In the genomic region with DNA sequence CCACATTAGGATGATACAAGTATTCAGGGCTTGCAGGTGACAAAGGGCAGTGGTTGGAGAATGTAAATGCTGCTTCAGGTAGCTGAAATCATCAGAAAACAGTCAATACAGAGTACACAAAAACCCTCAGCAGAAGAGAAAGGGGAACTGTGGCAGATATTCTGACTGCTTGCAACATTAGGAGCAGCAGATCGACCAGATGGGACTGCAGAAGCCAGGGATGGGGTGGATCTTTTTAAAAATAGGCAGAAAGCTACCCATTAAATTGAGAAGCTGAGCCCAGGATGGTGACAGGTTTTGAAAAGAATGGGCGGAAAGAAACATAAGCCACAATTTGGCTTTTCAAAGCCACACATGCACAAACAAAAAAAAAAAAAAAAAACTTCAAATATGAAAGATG, we compare ENCODE assay signal across 14 mouse cellular contexts.
A peak's percentile ranks its signal among the peaks of the same experiment; 100 is the strongest.
DNase-seq lines count a peak whose midpoint lies in the region; ATAC-seq and TF ChIP-seq lines count a peak whose summit lies in the region.
"Had no signal": no experiment of that assay in that cellular context is flagged by ENCODE, and none has a peak within 500 bp of the region (broad histone marks: within the 10 kb centered on the region; RNA-seq: fewer than 3 reads in every experiment).

No protein-coding gene starts in this region.

- ATAC-seq in megakaryocyte, adult 5-6 weeks (ENCODE audit: poor library complexity, severe bottlenecking) = no peak

- TF ChIP-seq POLR2A in brain, embryonic 14.5 days (IDR thresholded peaks at IDR 0.05; ENCODE audit: borderline replicate concordance, extremely low read depth, insufficient read depth, insufficient read length, poor library complexity, severe bottlenecking) = no peak
- no peak for TF ChIP-seq POLR2A in kidney, adult 2 months (IDR thresholded peaks at IDR 0.05; ENCODE audit: low read depth, low read length)

- no peak for TF ChIP-seq CTCF in brain, embryonic 14.5 days (IDR thresholded peaks at IDR 0.05; ENCODE audit: borderline replicate concordance, extremely low read depth, insufficient read depth, insufficient read length)
- TF ChIP-seq CTCF in kidney, adult 2 months (conservative IDR thresholded peaks at IDR 0.05; ENCODE audit: insufficient read depth, insufficient read length, low read depth, low read length) = no peak

- WGBS in kidney, adult 2 months = 61% methylated on average over 2 of the region's 2 CpGs

- no peaks in the 10 kb centered on the region for H3K27me3 ChIP-seq in kidney, adult 2 months (replicated peaks; ENCODE audit: control insufficient read depth, insufficient read depth, low read length)
- H3K27me3 ChIP-seq: embryonic facial prominence, embryonic 15.5 days; hindbrain, embryonic 15.5 days; limb, embryonic 13.5 days; megakaryocyte, embryonic 14.5 days had no signal

- DNase-seq in frontal cortex, postnatal 10 days (ENCODE audit: low spot score in 2 of 2) = peak; percentile 11 to 22
- no peak for DNase-seq in frontal cortex, postnatal 14 days (ENCODE audit: low spot score in 2 of 2)
- peak; percentile 81 for DNase-seq in brain, embryonic 14.5 days (ENCODE audit: low read depth)
- DNase-seq in cerebellum, postnatal 14 days = peak; percentile 49 to 72
- peak; percentile 74 to 92 for DNase-seq in layer of hippocampus, postnatal 14 days (ENCODE audit: low spot score in 2 of 2)
- DNase-seq in kidney, adult 2 months = no peak
- DNase-seq in gastrocnemius, adult 8-10 months (ENCODE audit: low spot score in 2 of 2) = no peak
- DNase-seq: adrenal gland, adult 2 months; lung, adult 18-20 months had no signal

- H3K27ac ChIP-seq in kidney, adult 2 months (ENCODE audit: insufficient read depth, low read depth, low read length) = no peak overlapping the region
- H3K27ac ChIP-seq: embryonic facial prominence, embryonic 15.5 days; hindbrain, embryonic 15.5 days; limb, embryonic 13.5 days had no signal

- H3K4me1 ChIP-seq in kidney, adult 2 months (ENCODE audit: control insufficient read depth, insufficient read depth, low read length) = no peaks in the 10 kb centered on the region
- H3K4me1 ChIP-seq: embryonic facial prominence, embryonic 15.5 days; hindbrain, embryonic 15.5 days; limb, embryonic 13.5 days; megakaryocyte, embryonic 14.5 days had no signal

- no peak overlapping the region for H3K4me3 ChIP-seq in kidney, adult 2 months (ENCODE audit: insufficient read depth, low read depth, low read length)
- H3K4me3 ChIP-seq: embryonic facial prominence, embryonic 15.5 days; hindbrain, embryonic 15.5 days; limb, embryonic 13.5 days; megakaryocyte, embryonic 14.5 days had no signal

- H3K36me3 ChIP-seq in kidney, adult 2 months (ENCODE audit: control insufficient read depth, insufficient read depth, low read length) = no peaks in the 10 kb centered on the region
- H3K36me3 ChIP-seq: embryonic facial prominence, embryonic 15.5 days; hindbrain, embryonic 15.5 days; limb, embryonic 13.5 days had no signal

Comparison
In these comparisons a context has a peak if more than half of its experiments do, and no peak if none do; other contexts are left out.
1. DNase-seq: peak in frontal cortex, postnatal 10 days (2 of 2), brain, embryonic 14.5 days (single experiment), cerebellum, postnatal 14 days (2 of 2) and layer of hippocampus, postnatal 14 days (2 of 2); none in frontal cortex, postnatal 14 days (0 of 2), kidney, adult 2 months (single experiment) and gastrocnemius, adult 8-10 months (0 of 2).